Mouse (Mus musculus) heart, embryonic 11.5 days (tissue): ENCODE results near the gene Ciapin1. TPM values are rescaled to one million over a fixed set of nuclear protein-coding genes. Genes with fewer than 3 reads are reported as not detected.
A peak's percentile ranks its signal among the peaks of the same experiment; 100 is the strongest.

Experiments
- ATAC-seq: fragments of 200-750 bp; cut with Nextera tagmentation; replicated peaks from 2 replicates; pipeline ENCODE4 v1.8.0; 2017; ENCODE audit warnings: moderate library complexity; ENCODE audit not compliant: insufficient number of reproducible peaks, low FRiP score, low TSS enrichment
- H3K27ac ChIP-seq: fragments of 300-500 bp; sonication (generic); 2 replicates; pipeline ENCODE4 v1.5.1; 2014; ENCODE audit warnings: mild to moderate bottlenecking, low read depth, low read length
- H3K27me3 ChIP-seq: fragments of 300-500 bp; sonication (generic); 2 replicates; pipeline ENCODE4 v1.6.1; 2014; ENCODE audit warnings: mild to moderate bottlenecking, low read length, mixed read lengths; ENCODE audit not compliant: control insufficient read depth, insufficient read depth
- H3K36me3 ChIP-seq: fragments of 300-500 bp; sonication (generic); 2 replicates; pipeline ENCODE4 v1.6.1; 2014; ENCODE audit warnings: mild to moderate bottlenecking, low read length, moderate library complexity, mixed read lengths; ENCODE audit not compliant: control insufficient read depth, insufficient read depth
- H3K4me1 ChIP-seq: fragments of 300-500 bp; sonication (generic); 2 replicates; pipeline ENCODE4 v1.6.1; 2014; ENCODE audit warnings: low read length; ENCODE audit not compliant: control insufficient read depth, insufficient read depth
- H3K4me2 ChIP-seq: fragments of 300-500 bp; sonication (generic); 2 replicates; pipeline ENCODE4 v1.6.1; 2014; ENCODE audit warnings: mild to moderate bottlenecking, moderate library complexity
- H3K4me3 ChIP-seq: fragments of 300-500 bp; sonication (generic); 2 replicates; pipeline ENCODE4 v1.5.1; 2014; ENCODE audit warnings: low read depth, low read length
- H3K9ac ChIP-seq: fragments of 300-500 bp; sonication (generic); 2 replicates; pipeline ENCODE4 v1.6.1; 2014; ENCODE audit warnings: mild to moderate bottlenecking, low read depth, low read length, moderate library complexity
- H3K9me3 ChIP-seq: fragments of 300-500 bp; sonication (generic); replicated peaks from 2 replicates; pipeline ENCODE4 v1.6.1; 2016; ENCODE audit warnings: low read length; ENCODE audit not compliant: control insufficient read depth
- WGBS: fragments of 180-500 bp; shearing (Covaris S2); extraction: QIAGEN DNeasy Blood & Tissue Kit; methylation state at CpG from one replicate; pipeline ENCODE4 v1.1.7; 2014; ENCODE audit not compliant: insufficient replicate concordance; 5-methylcytosine and 5-hydroxymethylcytosine counted together
- polyA plus RNA-seq: library from polyadenylated mRNA; unstranded; fragments of >200 nt; fragmentation: Nextera tagmentation; extraction: Ambion mirVana; gene quantifications from 2 replicates; pipeline ENCODE4 v1.2.1, GENCODE M21; 2014

Gene Ciapin1
- polyA plus RNA-seq, 1 experiment from 2014 or later: 97.0 TPM

DNA sequence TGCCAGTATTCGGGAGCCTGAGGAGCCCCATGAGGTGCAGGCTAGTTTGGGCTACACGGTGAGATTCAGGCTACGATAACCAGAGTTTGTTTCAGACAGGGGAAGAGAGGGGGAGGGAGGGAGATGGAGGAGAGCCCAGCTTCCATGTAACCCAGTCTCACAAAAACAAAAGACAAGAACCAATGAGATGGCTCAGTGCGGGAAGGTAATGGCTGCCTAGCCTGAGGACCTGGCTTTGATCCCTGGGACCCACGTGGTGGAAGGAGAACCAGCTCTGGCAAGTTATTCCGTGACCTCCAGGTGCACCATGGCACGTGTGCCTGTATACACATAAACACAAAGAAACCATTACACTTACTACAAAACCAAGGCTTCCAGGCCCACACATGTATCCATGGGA is 17.6 kb downstream of the Ciapin1 start:
- H3K4me2 ChIP-seq: no peak overlapping the region
- H3K4me1 ChIP-seq: no peaks in the 10 kb centered on the region
- no peaks in the 10 kb centered on the region for H3K27me3 ChIP-seq
- no peak overlapping the region for H3K27ac ChIP-seq
- H3K9me3 ChIP-seq: no peaks in the 10 kb centered on the region
- ATAC-seq: no peak
- no peak overlapping the region for H3K9ac ChIP-seq
- WGBS: 90% methylated on average over 7 of the region's 7 CpGs
- peaks cover 19% of the 10 kb centered on the region for H3K36me3 ChIP-seq
- H3K4me3 ChIP-seq: no peak overlapping the region

- Histone ChIP-seq H3K4me3 (no peak overlapping the region), H3K27ac (no peak overlapping the region; the same call in 1 of the 2 replicates), H3K9me3 (no peaks in the 10 kb centered on the region), H3K9ac (no peak overlapping the region), H3K36me3 (peaks cover 16% of the 10 kb centered on the region), H3K27me3 (no peaks in the 10 kb centered on the region), H3K4me2 (no peak overlapping the region), H3K4me1 (no peaks in the 10 kb centered on the region)
- 43% methylated on average over 6 of the region's 6 CpGs for WGBS
- 0 out of 2 replicates have a peak, but pooled peaks have one; percentile 36 for ATAC-seq
Measured at GRCm38 (mm10) chr8:94819671-94820179, 18.4 kb downstream of the Ciapin1 start.

DNA sequence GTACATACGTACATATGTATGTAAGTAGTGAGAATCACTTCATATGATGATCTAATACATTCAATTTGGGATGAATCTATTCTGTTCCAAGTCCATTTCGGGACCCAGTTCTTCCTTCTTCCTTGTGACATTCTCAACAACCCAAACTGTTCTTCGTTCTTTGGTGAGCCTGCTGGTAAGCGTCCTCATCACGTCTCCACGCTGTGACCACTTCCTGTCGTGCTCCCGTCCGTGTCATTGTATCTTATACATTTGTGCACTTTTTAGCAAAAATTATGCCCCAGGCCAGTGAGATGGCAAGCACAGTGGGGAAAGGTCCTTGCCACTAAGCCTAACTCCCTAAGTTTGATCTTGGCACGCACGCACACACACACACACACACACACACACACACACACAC is 20.2 kb downstream of the Ciapin1 start:
- no peak for ATAC-seq
- WGBS: 86% methylated on average over 11 of the region's 11 CpGs
- Histone ChIP-seq H3K4me3 (no peak overlapping the region), H3K27ac (no peak overlapping the region), H3K4me1 (no peaks in the 10 kb centered on the region), H3K4me2 (no peak overlapping the region), H3K36me3 (peaks cover 5% of the 10 kb centered on the region), H3K9ac (no peak overlapping the region), H3K9me3 (no peaks in the 10 kb centered on the region), H3K27me3 (no peaks in the 10 kb centered on the region)

GRCm38 (mm10) chr8:94814556-94814955 is 23.6 kb downstream of the Ciapin1 start:
- no peak overlapping the region for H3K27ac ChIP-seq
- H3K27me3 ChIP-seq: 0 out of 2 replicates have a peak, but pooled peaks cover 3% of the 10 kb centered on the region
- no peaks in the 10 kb centered on the region for H3K9me3 ChIP-seq
- H3K4me2 ChIP-seq: no peak overlapping the region
- no peak overlapping the region for H3K9ac ChIP-seq
- H3K4me3 ChIP-seq: no peak overlapping the region
- no peak for ATAC-seq
- 0 out of 2 replicates have a peak, but pooled peaks cover 2% of the 10 kb centered on the region for H3K4me1 ChIP-seq
- no peaks in the 10 kb centered on the region for H3K36me3 ChIP-seq
- 0% methylated on average over 1 of the region's 1 CpGs for WGBS

DNA sequence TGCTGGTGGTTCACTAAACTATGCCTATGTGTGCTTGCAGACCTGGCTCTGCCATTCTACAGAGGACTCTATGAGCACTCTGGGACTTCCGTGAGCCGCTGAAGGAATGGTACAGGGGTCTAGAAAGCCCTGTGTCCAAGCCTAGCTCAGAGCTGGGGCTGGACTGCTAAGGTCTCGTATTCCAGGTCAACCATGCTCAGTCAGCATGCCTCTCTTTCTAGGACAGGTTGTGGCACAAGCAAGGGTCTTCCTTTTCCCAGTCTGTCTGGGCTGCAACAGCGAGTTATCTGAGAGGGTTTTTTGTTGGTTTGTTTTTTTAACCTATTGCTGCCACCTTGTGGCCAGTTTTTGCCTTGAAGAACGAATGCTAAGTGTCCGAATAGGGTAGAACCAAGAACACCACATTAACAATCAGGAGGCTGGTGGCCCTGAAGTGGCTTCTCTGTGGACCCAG is 25.5 kb downstream of the Ciapin1 start:
- 31% methylated on average over 6 of the region's 6 CpGs for WGBS
- Histone ChIP-seq H3K4me1 (peaks cover 3% of the 10 kb centered on the region; the same call in 1 of the 2 replicates), H3K4me2 (peak overlapping the region; percentile 33; the same call in 1 of the 2 replicates), H3K9ac (no peak overlapping the region), H3K27ac (no peak overlapping the region), H3K9me3 (no peaks in the 10 kb centered on the region), H3K27me3 (0 out of 2 replicates have a peak, but pooled peaks cover 3% of the 10 kb centered on the region), H3K4me3 (no peak overlapping the region), H3K36me3 (no peaks in the 10 kb centered on the region)
- ATAC-seq: peak; percentile 35; the same call in 1 of the 2 replicates

DNA sequence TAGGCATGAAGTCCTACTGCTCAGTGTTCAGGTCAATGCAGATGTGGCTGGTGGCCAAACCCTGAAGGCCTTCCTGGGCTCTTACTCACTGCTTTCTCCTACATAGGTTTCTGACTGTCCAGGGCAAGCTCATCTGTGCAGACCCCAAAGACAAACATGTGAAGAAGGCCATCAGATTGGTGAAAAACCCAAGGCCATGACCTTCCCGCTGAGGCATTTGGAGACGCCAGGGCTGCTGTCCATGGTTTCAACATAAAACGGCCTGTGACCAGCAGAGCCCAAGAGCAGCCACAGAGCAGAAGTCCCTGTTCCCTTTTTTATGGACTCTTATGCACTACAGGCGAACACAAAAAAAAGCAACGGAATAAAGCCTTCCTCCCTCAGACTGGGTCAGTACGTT is 26.5 kb downstream of the Ciapin1 start:
- 0 out of 2 replicates have a peak, but pooled peaks cover 3% of the 10 kb centered on the region for H3K27me3 ChIP-seq
- no peak overlapping the region for H3K4me2 ChIP-seq
- H3K36me3 ChIP-seq: no peaks in the 10 kb centered on the region
- ATAC-seq: no peak
- H3K4me3 ChIP-seq: no peak overlapping the region
- 62% methylated on average over 6 of the region's 6 CpGs for WGBS
- peaks cover 7% of the 10 kb centered on the region; the same call in 1 of the 2 replicates for H3K4me1 ChIP-seq
- no peaks in the 10 kb centered on the region for H3K9me3 ChIP-seq
- H3K9ac ChIP-seq: no peak overlapping the region; the same call in 1 of the 2 replicates
- H3K27ac ChIP-seq: no peak overlapping the region

- Histone ChIP-seq H3K27ac (no peak overlapping the region), H3K4me1 (peaks cover 7% of the 10 kb centered on the region; the same call in 1 of the 2 replicates), H3K4me2 (no peak overlapping the region), H3K4me3 (no peak overlapping the region), H3K9me3 (no peaks in the 10 kb centered on the region), H3K27me3 (0 out of 2 replicates have a peak, but pooled peaks cover 3% of the 10 kb centered on the region), H3K36me3 (no peaks in the 10 kb centered on the region), H3K9ac (no peak overlapping the region)
- 76% methylated on average over 5 of the region's 5 CpGs for WGBS
- ATAC-seq: no peak
Measured at GRCm38 (mm10) chr8:94810855-94811254, 27.3 kb downstream of the Ciapin1 start.

DNA sequence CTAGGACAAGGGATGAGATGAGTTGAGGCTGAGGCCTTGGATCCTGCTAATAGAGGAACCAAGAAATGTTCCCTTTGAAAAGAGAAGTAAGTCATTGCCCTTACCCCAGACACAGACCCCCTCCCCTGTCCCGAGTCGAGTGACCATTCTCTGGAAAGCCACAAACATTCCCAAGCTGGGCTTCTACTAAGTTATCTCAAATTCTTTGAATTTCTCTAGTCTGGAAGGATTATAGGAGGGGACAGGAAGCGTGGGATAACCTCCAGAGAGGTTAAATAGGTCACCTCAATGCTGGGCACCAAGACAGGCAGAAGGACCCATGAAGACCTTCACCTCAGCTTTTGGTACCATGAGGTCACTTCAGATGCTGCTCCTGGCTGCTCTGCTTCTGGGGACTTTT is 28.0 kb downstream of the Ciapin1 start, which contains the start of gene Ccl17:
Gene Ccl17, plus strand, starts transcription at position 301 of the 400 bp plus-strand sequence.
- WGBS: 14% methylated on average over 3 of the region's 3 CpGs
- H3K9ac ChIP-seq: no peak within 1 kb of the TSS
- no peaks in the 10 kb centered on the region for H3K36me3 ChIP-seq
- no peak within 1 kb of the TSS for H3K27ac ChIP-seq
- H3K4me2 ChIP-seq: no peak within 1 kb of the TSS
- no peak within 1 kb of the TSS for H3K4me3 ChIP-seq
- no peaks in the 10 kb centered on the region for H3K9me3 ChIP-seq
- H3K4me1 ChIP-seq: peaks cover 7% of the 10 kb centered on the region; the same call in 1 of the 2 replicates
- no peak for ATAC-seq
- 0 out of 2 replicates have a peak, but pooled peaks cover 3% of the 10 kb centered on the region for H3K27me3 ChIP-seq

DNA sequence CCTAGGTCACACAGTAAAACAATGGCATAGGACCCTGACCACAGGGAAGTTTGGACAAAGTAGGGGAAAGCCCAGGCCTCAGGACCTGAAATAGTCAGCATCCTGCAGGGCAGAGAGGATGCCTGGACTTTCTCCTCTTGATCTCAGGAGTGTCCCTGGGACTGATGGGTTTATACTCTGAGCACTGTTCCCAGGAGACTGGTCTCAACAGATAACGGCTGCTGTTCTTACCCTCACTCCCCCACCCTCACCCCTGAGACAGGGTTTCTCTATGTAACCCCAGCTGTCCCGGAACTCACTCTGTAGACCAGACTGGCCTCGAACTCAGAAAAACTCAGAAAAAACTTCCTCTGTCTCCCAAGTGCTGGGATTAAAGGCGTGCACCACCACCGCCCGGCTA is 29.8 kb downstream of the Ciapin1 start:
- 73% methylated on average over 6 of the region's 6 CpGs for WGBS
- H3K27me3 ChIP-seq: 0 out of 2 replicates have a peak, but pooled peaks cover 3% of the 10 kb centered on the region
- no peaks in the 10 kb centered on the region for H3K9me3 ChIP-seq
- H3K4me1 ChIP-seq: peaks cover 19% of the 10 kb centered on the region
- no peak for ATAC-seq
- H3K4me3 ChIP-seq: no peak overlapping the region
- H3K4me2 ChIP-seq: no peak overlapping the region
- H3K36me3 ChIP-seq: no peaks in the 10 kb centered on the region
- no peak overlapping the region for H3K27ac ChIP-seq
- H3K9ac ChIP-seq: no peak overlapping the region
